Mouse (Mus musculus) liver, embryonic 14.5 days (tissue): ENCODE measurements around the gene Olfr633. TPM values are rescaled to one million over a fixed set of nuclear protein-coding genes. Genes with fewer than 3 reads are reported as not detected.
"Not testable (repeated sequence)": the region's sequence is repeated elsewhere in the genome, so short reads cannot be mapped to it uniquely, and the experiment has no call there.

Experiments used
- ATAC-seq: fragments of 200-750 bp; cut with Nextera tagmentation; 2 replicates; pipeline ENCODE4 v1.8.0; 2017; ENCODE audit warnings: moderate number of reproducible peaks, mild to moderate bottlenecking, moderate library complexity; ENCODE audit not compliant: insufficient read depth
- DNase-seq, 3 experiments: peaks; one replicate each; pipeline ENCODE4 v3.0.0-alpha.2; 2012 to 2013; ENCODE audit warnings: low read depth in 3 of 3, low spot score in 3 of 3
- H3K27ac ChIP-seq: fragments of 300-500 bp; sonication (generic); 2 replicates; pipeline ENCODE4 v1.5.1; 2014; ENCODE audit warnings: moderate library complexity, mild to moderate bottlenecking, control low read depth, inconsistent platforms
- H3K27me3 ChIP-seq: fragments of 300-500 bp; sonication (generic); 2 replicates; pipeline ENCODE4 v1.6.1; 2014; ENCODE audit warnings: mild to moderate bottlenecking, low read length, moderate library complexity; ENCODE audit not compliant: control insufficient read depth, insufficient read depth
- H3K36me3 ChIP-seq: fragments of 300-500 bp; sonication (generic); replicated peaks from 2 replicates; pipeline ENCODE4 v1.6.1; 2014; ENCODE audit warnings: low read depth; ENCODE audit not compliant: control insufficient read depth, insufficient read depth
- H3K4me1 ChIP-seq, 2 experiments: fragments of 200-500 bp in 1 of 2; fragments of 300-500 bp in 1 of 2; sonication (generic) in 1 of 2; replicated peaks; 2 replicates each; pipeline ENCODE4 v1.6.1; 2012 to 2014; ENCODE audit warnings: antibody characterized with exemption in 1 of 2, inconsistent platforms in 1 of 2, low read length in 1 of 2; ENCODE audit not compliant: control insufficient read depth in 2 of 2, insufficient read depth in 2 of 2
- H3K4me2 ChIP-seq: fragments of 300-500 bp; sonication (generic); 2 replicates; pipeline ENCODE4 v1.6.1; 2014; ENCODE audit warnings: low read depth, mild to moderate bottlenecking, control low read depth, moderate library complexity
- H3K4me3 ChIP-seq, 2 experiments: fragments of 200-500 bp in 1 of 2; fragments of 300-500 bp in 1 of 2; sonication (generic) in 1 of 2; 2 replicates each; pipeline ENCODE4 v1.5.1; 2012 to 2014; ENCODE audit warnings: low read depth in 2 of 2, low read length in 2 of 2, mild to moderate bottlenecking in 2 of 2, control low read depth in 1 of 2, inconsistent platforms in 1 of 2, moderate library complexity in 1 of 2; ENCODE audit not compliant: insufficient read depth in 1 of 2
- H3K9ac ChIP-seq: fragments of 300-500 bp; sonication (generic); replicated peaks from 2 replicates; pipeline ENCODE4 v1.6.1; 2014; ENCODE audit warnings: mild to moderate bottlenecking, control low read depth, moderate library complexity
- H3K9me3 ChIP-seq: fragments of 300-500 bp; sonication (generic); 2 replicates; pipeline ENCODE4 v1.6.1; 2016; ENCODE audit warnings: low read length, mixed read lengths; ENCODE audit not compliant: control insufficient read depth
- CTCF ChIP-seq: IDR thresholded peaks from 2 replicates; pipeline ENCODE4 v1.5.1; 2016; ENCODE audit warnings: antibody characterized with exemption, low read depth, control low read depth
- EP300 ChIP-seq: IDR thresholded peaks from 2 replicates; pipeline ENCODE4 v1.6.1; 2016; ENCODE audit warnings: antibody characterized with exemption, low read depth
- WGBS: fragments of 180-500 bp; shearing (Covaris S2); extraction: QIAGEN DNeasy Blood & Tissue Kit; methylation state at CpG from one replicate; pipeline ENCODE4 v1.1.7; 2014; ENCODE audit not compliant: insufficient replicate concordance; 5-methylcytosine and 5-hydroxymethylcytosine counted together
- polyA plus RNA-seq, 2 experiments: library from polyadenylated mRNA; depleted of rRNA in 1 of 2; stranded (reverse) in 1 of 2; unstranded in 1 of 2; fragments of >200 nt; fragmentation: Nextera tagmentation in 1 of 2; extraction: Ambion mirVana in 1 of 2; gene quantifications; 2 replicates each; pipeline versions ENCODE4 v1.2.1 to v1.2.3; 2012 to 2014

Gene Olfr633
- polyA plus RNA-seq, 2 experiments = 0.04 TPM; not detected in 1

DNA sequence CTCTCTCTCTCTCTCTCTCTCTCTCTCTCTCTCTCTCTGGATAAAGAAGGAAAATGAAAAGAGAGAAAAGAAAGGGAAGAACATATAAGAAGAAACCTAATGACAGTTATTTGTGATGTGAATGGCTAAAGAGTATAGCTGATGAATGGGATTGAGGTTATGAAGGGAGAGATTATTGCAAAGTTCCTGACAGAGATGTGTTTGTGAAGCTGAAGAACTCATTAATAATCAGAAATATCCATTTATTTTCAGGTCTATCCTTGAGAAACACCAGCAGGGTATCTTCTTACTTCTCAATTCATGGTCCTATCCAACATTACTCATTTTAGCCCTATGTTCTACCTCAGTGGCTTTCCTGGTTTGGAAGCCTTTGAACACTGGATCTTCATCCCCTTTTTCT lies 15.7 kb upstream of the Olfr633 start, which contains the start of gene Olfr631:
Gene Olfr631 (plus strand): TSS at position 301 of the 400 bp plus-strand sequence.
- Histone ChIP-seq H3K9ac (no peak within 1 kb of the TSS), H3K4me1 (no peaks in the 10 kb centered on the region), H3K9me3 (no peaks in the 10 kb centered on the region), H3K27me3 (no peaks in the 10 kb centered on the region), H3K27ac (no peak within 1 kb of the TSS), H3K4me3 (no peak within 1 kb of the TSS), H3K36me3 (no peaks in the 10 kb centered on the region), H3K4me2 (no peak within 1 kb of the TSS)
- no peak for TF ChIP-seq EP300
- TF ChIP-seq CTCF = no peak
- ATAC-seq (no peak), DNase-seq (no peak)

DNA sequence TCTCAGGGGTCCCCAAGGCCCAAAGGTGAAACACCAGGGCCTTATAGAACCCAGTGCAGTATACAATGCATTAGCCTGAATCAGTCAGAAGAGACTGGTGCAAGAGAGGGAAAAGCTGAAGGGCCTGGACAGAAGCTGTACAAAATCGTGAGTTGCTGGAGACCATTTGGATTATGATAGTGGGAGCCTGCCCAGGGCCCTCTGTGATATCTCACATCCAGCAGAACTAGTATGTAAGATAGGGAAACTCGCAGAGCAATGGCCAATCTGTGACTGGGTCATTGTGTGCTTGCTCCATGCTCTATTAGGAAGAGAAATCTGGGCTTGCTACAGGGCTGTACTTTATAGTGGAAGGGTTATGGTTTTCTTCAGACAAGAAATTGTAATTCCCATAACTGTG lies 10.0 kb upstream of the Olfr633 start, which contains the start of gene Olfr632:
Gene Olfr632 (plus strand): TSS at position 84 of the 400 bp plus-strand sequence.
- no peak within 1 kb of the TSS for H3K4me3 ChIP-seq
- no peaks in the 10 kb centered on the region for H3K36me3 ChIP-seq
- 25% methylated on average over 2 of the region's 2 CpGs for WGBS
- H3K27ac ChIP-seq = no peak within 1 kb of the TSS
- no peaks in the 10 kb centered on the region for H3K4me1 ChIP-seq
- DNase-seq (no peak), ATAC-seq (no peak)
- no peak within 1 kb of the TSS; the same call in 1 of the 2 replicates for H3K9ac ChIP-seq
- H3K4me2 ChIP-seq = no peak within 1 kb of the TSS
- TF ChIP-seq EP300 (no peak), CTCF (no peak)
- no peaks in the 10 kb centered on the region for H3K27me3 ChIP-seq
- H3K9me3 ChIP-seq = no peaks in the 10 kb centered on the region

GRCm38 (mm10) chr7:103942730-103943129 lies 1.5 kb upstream of the Olfr633 start:
- Histone ChIP-seq H3K9ac (peak overlapping the region; percentile 9), H3K36me3 (no peaks in the 10 kb centered on the region), H3K27ac (peak overlapping the region; percentile 50), H3K4me1 (peaks cover 0 to 12% of the 10 kb centered on the region in 2 experiments), H3K4me2 (no peak overlapping the region; the same call in 1 of the 2 replicates), H3K9me3 (no peaks in the 10 kb centered on the region), H3K4me3 (no peak overlapping the region), H3K27me3 (no peaks in the 10 kb centered on the region)
- peak; percentile 80 for ATAC-seq
- peak; percentile 29 to 73 (median 73) for DNase-seq
- TF ChIP-seq EP300 (peak; percentile 74), CTCF (peak; percentile 96)
- 11% methylated on average over 2 of the region's 2 CpGs for WGBS

- not testable (repeated sequence) for H3K27me3 ChIP-seq, H3K27ac ChIP-seq, DNase-seq, ATAC-seq, H3K4me3 ChIP-seq, H3K9ac ChIP-seq, H3K4me1 ChIP-seq, H3K9me3 ChIP-seq, H3K36me3 ChIP-seq, H3K4me2 ChIP-seq
- WGBS = 84% methylated on average over 22 of the region's 22 CpGs
Observed at GRCm38 (mm10) chr7:103966873-103967272, 22.6 kb downstream of the Olfr633 start.

DNA sequence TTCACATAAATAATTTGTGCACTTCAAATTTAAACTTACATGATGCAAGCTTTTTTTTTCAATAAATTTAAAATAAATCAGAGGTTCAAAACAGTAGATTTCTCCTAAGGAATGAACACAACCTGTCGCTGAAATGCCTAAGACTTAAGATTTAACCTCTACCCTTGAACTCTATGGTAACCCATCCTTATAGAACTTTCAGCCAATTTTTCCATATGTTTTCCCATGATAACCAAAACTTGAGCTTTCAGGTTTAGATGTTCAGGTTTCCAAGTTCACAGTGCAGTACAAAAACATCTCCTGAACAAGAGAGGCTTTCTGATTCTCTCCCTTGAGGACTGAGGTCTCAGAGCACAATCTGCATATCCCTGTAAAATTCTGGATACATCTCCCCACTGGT lies 26.6 kb downstream of the Olfr633 start, which contains the start of gene Olfr635:
Gene Olfr635 (plus strand): TSS at position 301 of the 400 bp plus-strand sequence.
- DNase-seq (no peak), ATAC-seq (no peak)
- Histone ChIP-seq H3K4me2 (no peak within 1 kb of the TSS), H3K9me3 (no peaks in the 10 kb centered on the region), H3K27me3 (no peaks in the 10 kb centered on the region), H3K36me3 (no peaks in the 10 kb centered on the region), H3K9ac (no peak within 1 kb of the TSS), H3K4me1 (no peaks in the 10 kb centered on the region), H3K4me3 (no peak within 1 kb of the TSS), H3K27ac (no peak within 1 kb of the TSS)
- TF ChIP-seq EP300 (no peak), CTCF (no peak)
- 58% methylated on average over 1 of the region's 1 CpGs for WGBS
